Mouse (Mus musculus) heart, postnatal 36 days (tissue): ENCODE data around the gene Scnm1. TPM values are rescaled to one million over a fixed set of nuclear protein-coding genes. Genes with fewer than 3 reads are reported as not detected.
A peak's percentile ranks its signal among the peaks of the same experiment; 100 is the strongest.

Experiments
- DNase-seq, 2 experiments: peaks; one replicate each; pipeline ENCODE4 v3.0.0; 2021 to 2022
- intact Hi-C: fragments of 180-260 bp; cut with DNase I; formaldehyde crosslinking; loops from one replicate; pipeline ENCODE4 v1.15.1; 2025
- total RNA-seq, 2 experiments: library from RNA; stranded (reverse); gene quantifications; 2 replicates each; pipeline ENCODE4 v1.2.3; 2021

The Scnm1 gene
- 10 to 100 TPM; 24.1 to 37.5 TPM for total RNA-seq

DNA sequence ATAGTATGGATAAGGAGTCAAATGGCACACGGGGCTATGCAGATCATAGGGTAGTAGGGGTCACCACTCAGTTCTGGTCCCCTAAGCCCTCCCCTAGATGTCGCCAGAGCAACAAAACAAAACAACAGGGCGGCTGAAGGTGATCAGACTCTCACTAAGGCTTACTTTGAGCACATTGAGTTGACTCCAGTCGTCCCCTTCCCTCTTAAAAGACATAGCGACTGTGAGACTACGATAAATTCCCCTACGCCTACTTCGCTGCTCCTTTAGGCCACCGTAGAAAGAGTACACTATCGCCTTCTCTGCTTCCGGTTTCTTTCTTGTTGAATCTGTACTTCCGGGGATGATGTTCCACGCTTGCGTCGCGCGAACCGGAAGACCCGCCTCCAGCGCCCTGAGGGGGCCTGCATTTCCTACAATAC is at the start of gene Scnm1, which contains the start of gene Lysmd1:
Scnm1 (minus strand) TSS at position 332 of the 422 bp plus-strand sequence.
Lysmd1 (plus strand) TSS at position 409 of the 422 bp plus-strand sequence.
- intact Hi-C loops = loop anchor here (2.0 kb wide), 1 partner anchor 23 kb away; the partner anchor contains the start of gene Vps72

DNA sequence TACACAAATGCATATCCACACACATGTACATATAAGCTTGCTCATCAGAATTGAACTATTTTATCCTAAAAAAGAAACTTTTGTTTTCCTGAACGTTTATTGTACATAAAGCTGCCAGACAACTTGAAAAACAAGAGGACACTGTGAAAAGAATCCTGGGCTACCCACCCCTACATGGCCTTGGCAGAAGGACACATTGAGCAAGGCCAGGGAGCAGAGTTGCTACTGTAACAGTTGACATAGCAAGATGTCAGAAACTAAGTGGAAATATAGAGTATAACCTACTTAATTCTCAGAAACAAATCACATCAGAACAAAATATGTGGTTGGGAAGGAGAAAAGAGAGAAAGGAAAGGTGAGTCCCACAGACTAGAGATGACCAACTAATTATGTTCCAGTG is 48.0 kb upstream of the Scnm1 start:
- intact Hi-C loops = no loop called here

More for the DNA sequence above, at the start of gene Scnm1, which contains the start of gene Lysmd1:
- DNase-seq = peak; percentile 85 to 86

DNA sequence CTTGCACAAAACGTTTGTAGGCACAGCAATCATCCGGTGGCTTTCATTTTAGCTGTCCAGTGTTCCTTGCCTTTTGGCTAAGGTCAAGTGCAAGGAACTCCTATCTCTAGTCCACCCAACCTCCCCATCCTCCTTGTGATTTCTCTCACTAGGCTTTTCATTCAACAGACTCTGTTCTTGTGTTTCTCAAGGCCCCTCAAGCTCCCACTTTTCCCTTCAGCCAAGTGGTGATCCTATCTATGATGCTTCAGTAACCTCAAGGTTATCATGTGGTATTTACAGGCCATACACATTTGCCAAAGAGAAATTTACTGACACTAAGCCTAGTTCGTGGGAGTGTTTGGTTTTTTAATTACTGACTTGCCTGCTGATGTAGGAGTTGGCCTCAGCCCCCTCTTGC is 46.1 kb upstream of the Scnm1 start:
- no peak for DNase-seq
- intact Hi-C loops = no loop called here

More for the DNA sequence above, 48.0 kb upstream of the Scnm1 start:
- DNase-seq = no peak

DNA sequence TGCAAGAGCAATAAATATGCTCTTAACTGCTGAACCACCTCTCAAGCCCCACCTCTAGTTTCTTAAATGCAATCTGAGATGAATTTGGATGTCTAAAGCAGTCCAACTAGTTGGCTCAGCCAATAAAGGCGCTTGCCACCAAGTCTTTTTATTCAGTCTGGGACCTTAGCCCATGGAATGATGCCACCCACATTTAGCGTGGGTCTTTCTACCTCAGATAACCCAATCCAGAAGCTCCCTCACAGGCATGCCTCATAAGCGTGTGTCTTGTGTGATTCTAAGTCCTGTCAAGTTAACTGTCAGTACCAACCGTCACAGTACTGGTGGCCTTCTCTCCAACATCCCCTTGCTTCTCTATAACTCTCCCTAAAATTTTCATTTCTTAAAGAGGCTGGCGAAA is 45.1 kb upstream of the Scnm1 start:
- intact Hi-C loops = no loop called here
- no peak for DNase-seq

- intact Hi-C loops = no loop called here
- DNase-seq = no peak
Observed at GRCm38 (mm10) chr3:95177583-95177982, 43.8 kb upstream of the Scnm1 start.

- intact Hi-C loops = no loop called here
- DNase-seq = no peak
Observed at GRCm38 (mm10) chr3:95176500-95176899, 42.7 kb upstream of the Scnm1 start.

- intact Hi-C loops = loop anchor here (1.0 kb wide), 1 partner anchor 32 kb away; the partner anchor contains the start of gene Tnfaip8l2
- DNase-seq = peak; percentile 89 to 94
Observed at GRCm38 (mm10) chr3:95174011-95174592, 40.3 kb upstream of the Scnm1 start.

GRCm38 (mm10) chr3:95173256-95173949 is 39.6 kb upstream of the Scnm1 start:
- DNase-seq = peak; percentile 33 to 34
- intact Hi-C loops = no loop called here

DNA sequence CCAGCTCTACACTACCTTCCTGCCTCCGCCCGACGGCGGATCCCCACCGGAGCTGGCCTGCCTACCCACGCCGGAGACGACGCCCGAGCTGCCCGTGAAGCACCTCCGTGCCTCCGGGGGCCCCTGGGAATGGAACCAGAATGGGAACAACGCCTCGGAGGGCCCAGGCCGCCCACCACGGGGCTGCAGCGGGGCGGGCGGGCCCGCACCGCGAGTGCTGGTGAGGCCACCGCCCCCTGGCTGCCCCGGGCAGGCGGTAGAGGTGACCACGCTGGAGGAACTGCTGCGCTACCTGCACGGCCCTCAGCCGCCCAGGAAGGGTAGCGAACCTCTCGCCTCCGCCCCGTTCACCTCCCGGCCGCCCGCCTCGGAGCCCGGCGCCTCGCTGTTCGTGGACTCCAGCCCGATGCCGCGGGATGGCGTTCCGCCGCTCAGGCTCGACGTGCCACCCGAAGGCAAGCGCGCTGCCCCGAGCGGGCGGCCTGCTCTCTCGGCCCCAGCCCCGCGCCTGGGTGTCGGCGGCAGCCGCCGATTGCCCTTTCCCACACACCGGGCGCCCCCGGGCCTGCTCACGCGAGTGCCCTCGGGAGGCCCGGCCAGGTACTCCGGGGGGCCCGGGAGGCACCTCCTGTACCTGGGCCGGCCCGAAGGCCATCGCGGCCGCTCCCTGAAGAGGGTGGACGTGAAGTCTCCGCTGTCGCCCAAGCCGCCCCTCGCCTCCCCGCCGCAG is 38.9 kb upstream of the Scnm1 start:
- no peak for DNase-seq

GRCm38 (mm10) chr3:95171105-95171504 is 37.3 kb upstream of the Scnm1 start:
- intact Hi-C loops = no loop called here
- DNase-seq = no peak

More for the DNA sequence above, 38.9 kb upstream of the Scnm1 start:
- intact Hi-C loops = no loop called here

DNA sequence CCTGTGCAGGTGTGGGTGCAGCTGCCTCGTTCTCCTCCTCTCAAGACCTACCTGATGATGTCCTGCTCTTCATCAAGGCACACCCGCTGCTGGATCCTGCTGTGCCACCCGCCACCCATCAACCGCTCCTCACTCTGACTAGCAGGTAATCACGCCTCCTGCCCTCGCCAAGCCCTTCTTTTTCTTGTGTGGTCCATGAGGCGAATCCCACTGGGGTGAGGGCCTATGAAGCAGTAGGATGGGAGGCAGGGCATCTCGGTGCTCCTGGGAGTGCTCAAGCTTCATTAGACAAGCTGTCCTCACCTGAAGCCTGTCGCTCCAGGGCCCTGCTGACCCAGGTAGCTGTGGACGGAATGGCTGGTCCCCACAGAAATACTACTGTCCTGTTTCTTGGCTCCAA is 36.2 kb upstream of the Scnm1 start:
- intact Hi-C loops = no loop called here
- DNase-seq = no peak

DNA sequence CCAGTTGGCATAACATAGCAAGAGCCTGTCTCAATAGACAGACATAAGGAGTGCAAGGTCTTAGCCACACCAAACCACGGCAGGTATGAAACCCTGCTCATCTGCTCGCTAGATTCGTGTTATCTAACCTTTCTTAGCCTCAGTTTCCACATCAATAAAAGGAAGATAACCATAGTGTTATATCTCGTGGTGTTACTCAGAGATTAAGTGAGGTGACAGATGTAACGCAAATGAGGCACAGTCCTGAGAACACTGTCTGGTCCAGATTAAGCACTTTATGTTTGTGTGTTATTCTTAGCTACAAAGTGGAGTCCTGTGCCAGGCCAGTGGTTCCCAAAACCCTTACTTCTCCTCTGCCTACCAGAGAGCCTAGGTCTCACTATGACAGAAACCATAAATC is 31.0 kb upstream of the Scnm1 start:
- intact Hi-C loops = no loop called here
- DNase-seq = no peak

DNA sequence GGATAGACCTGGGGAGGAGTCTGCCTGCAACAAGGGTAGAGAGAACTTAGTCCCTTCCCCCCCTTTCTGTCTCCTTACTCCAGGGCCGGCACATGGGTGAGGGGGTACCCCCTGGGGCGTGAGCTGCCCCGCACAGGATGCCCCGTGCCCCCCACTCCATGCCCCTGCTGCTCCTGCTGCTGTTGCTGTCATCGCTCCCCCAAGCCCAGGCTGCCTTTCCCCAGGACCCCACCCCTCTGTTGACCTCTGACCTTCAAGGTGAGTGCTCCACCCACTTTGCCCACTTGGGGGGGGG is 30.4 kb upstream of the Scnm1 start:
- intact Hi-C loops = no loop called here
- DNase-seq = no peak

DNA sequence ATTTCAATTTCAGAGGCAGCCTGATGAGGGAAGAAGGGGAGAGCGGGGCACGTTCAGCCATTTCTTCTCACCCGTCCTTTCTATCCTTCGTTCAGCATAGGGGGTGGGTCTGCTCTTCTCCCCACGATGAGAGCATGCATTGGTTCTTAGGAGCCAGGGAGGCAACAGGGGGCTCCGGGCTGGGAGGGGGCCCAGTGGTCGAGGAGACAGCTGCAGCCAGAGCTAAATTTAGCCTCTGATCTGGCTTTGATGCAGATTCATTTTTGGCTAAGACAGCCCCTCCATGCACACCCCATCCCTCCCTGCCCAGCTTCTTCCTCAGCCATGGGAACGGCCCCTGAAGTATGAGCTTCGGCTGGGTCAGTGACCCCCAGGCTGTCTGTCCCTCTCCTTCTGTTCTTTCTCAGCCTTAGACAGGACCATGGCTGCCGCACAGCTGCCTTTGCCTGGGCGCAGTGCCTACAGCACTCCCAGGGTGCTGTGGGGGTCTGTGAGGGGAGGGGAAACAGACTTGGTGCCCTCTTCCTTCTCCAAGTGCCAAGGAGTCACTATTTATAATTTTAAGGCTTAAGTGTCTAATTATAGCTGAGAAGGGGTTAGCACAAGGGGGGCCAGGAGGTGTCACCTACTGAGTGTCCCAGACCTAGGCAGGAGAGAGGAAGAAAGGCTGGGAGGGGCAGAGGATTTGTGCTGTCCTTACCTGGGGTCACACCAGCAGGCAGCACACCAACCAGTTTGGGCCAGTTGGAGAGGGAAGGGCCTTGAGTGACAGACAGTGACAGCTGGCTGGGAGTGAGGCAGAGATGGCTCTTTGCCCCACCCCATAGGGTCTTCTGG is 29.8 kb upstream of the Scnm1 start:
- intact Hi-C loops = no loop called here
- no peak for DNase-seq

GRCm38 (mm10) chr3:95162345-95162628 is 28.5 kb upstream of the Scnm1 start:
- intact Hi-C loops = no loop called here

DNA sequence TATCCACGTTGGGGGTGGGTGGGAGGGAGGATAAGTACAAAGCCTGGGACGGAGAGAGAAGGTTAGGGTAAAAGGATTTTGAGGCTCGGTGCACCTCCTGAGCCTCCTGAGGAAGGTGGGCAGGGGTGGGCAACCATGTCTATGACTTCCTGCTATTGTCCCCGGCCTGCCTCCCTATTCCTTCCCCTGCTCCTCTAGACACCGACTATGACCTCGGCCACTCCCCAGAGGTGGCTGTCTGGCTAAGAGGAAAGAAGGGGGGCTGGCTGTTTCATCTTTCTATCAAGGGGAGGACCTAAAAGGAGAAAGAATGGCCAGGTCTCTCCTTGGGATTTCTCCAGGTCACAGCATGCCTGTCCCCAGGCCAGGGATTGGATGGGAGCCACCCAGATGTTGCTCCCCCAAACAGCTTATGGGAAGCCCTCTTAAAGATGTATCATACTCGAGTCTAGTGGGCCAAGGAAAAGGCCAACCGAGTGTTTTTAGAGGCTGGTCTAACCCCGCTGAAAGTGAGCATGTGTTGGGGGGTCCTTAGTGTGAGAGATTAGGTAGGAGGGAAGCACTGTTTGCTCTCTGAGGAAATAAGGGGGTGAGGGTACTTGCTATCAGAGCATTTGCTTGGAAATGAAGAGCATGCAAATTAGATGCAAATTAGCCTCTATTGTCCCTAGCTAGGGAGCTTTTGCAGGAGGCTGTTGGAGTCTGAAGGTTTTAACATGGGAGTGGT is 28.0 kb upstream of the Scnm1 start:
- intact Hi-C loops = no loop called here
- no peak for DNase-seq

More at GRCm38 (mm10) chr3:95162345-95162628, 28.5 kb upstream of the Scnm1 start:
- no peak for DNase-seq

GRCm38 (mm10) chr3:95161041-95161551 is 27.3 kb upstream of the Scnm1 start:
- intact Hi-C loops = no loop called here
- DNase-seq = no peak

- intact Hi-C loops = loop anchor here (5.0 kb wide), 1 partner anchor 102 kb away; no protein-coding TSS in a partner anchor
- peak; percentile 88 for DNase-seq
Observed at GRCm38 (mm10) chr3:95159987-95160963, 26.5 kb upstream of the Scnm1 start, which contains the start of gene Sema6c. Gene Sema6c (plus strand): TSS chr3:95160457.
